Mouse (Mus musculus) heart, postnatal 0 days (tissue): ENCODE measurements around the gene Ppt2. TPM values are rescaled to one million over a fixed set of nuclear protein-coding genes. Genes with fewer than 3 reads are reported as not detected.

Source experiments
- ATAC-seq: fragments of 200-750 bp; cut with Nextera tagmentation; 2 replicates; pipeline ENCODE4 v1.8.0; 2017; ENCODE audit warnings: low read depth, moderate number of reproducible peaks, moderate library complexity; ENCODE audit not compliant: insufficient read depth
- DNase-seq: peaks from one replicate; pipeline ENCODE4 v3.0.0-alpha.2; 2016; ENCODE audit warnings: low spot score
- H3K27ac ChIP-seq: fragments of 300-500 bp; sonication (generic); 2 replicates; pipeline ENCODE4 v1.5.1; 2014; ENCODE audit warnings: low read depth, mild to moderate bottlenecking
- H3K27me3 ChIP-seq: fragments of 300-500 bp; sonication (generic); 2 replicates; pipeline ENCODE4 v1.6.1; 2014; ENCODE audit warnings: low read length, mixed read lengths; ENCODE audit not compliant: control insufficient read depth, insufficient read depth
- H3K36me3 ChIP-seq: fragments of 300-500 bp; sonication (generic); replicated peaks from 2 replicates; pipeline ENCODE4 v1.6.1; 2014; ENCODE audit warnings: low read length, mixed read lengths; ENCODE audit not compliant: control insufficient read depth, insufficient read depth
- H3K4me1 ChIP-seq: fragments of 300-500 bp; sonication (generic); 2 replicates; pipeline ENCODE4 v1.6.1; 2014; ENCODE audit warnings: antibody characterized with exemption; ENCODE audit not compliant: control insufficient read depth, insufficient read depth
- H3K4me2 ChIP-seq: fragments of 300-500 bp; sonication (generic); 2 replicates; pipeline ENCODE4 v1.6.1; 2014; ENCODE audit warnings: low read depth, mild to moderate bottlenecking, low read length, moderate library complexity
- H3K4me3 ChIP-seq: fragments of 300-500 bp; sonication (generic); 2 replicates; pipeline ENCODE4 v1.5.1; 2014; ENCODE audit warnings: low read depth, low read length
- H3K9ac ChIP-seq: fragments of 300-500 bp; sonication (generic); replicated peaks from 2 replicates; pipeline ENCODE4 v1.6.1; 2014; ENCODE audit warnings: low read depth, low read length, mixed read lengths
- H3K9me3 ChIP-seq: fragments of 300-500 bp; sonication (generic); replicated peaks from 2 replicates; pipeline ENCODE4 v1.6.1; 2016; ENCODE audit warnings: low read length; ENCODE audit not compliant: control insufficient read depth
- CTCF ChIP-seq: IDR thresholded peaks from 2 replicates; pipeline ENCODE4 v1.5.1; 2016; ENCODE audit warnings: antibody characterized with exemption, control low read depth, low read depth
- EP300 ChIP-seq: IDR thresholded peaks from 2 replicates; pipeline ENCODE4 v1.6.1; 2016; ENCODE audit warnings: antibody characterized with exemption, low read depth
- WGBS: fragments of 180-500 bp; shearing (Covaris S2); extraction: QIAGEN DNeasy Blood & Tissue Kit; methylation state at CpG from one replicate; pipeline ENCODE4 v1.1.7; 2014; 5-methylcytosine and 5-hydroxymethylcytosine counted together
- polyA plus RNA-seq: library from polyadenylated mRNA; unstranded; fragments of >200 nt; fragmentation: Nextera tagmentation; extraction: Ambion mirVana; gene quantifications from 2 replicates; pipeline ENCODE4 v1.2.1, GENCODE M21; 2015
- total RNA-seq: library from RNA; depleted of rRNA; stranded (reverse); fragments of >200 nt; gene quantifications from 2 replicates; pipeline ENCODE4 v1.2.3, GENCODE M21; 2014; ENCODE audit warnings: low replicate concordance

The Ppt2 gene
- total and polyA plus RNA-seq, 2 experiments from 2014 or later = 25.7 to 37.4 TPM

DNA sequence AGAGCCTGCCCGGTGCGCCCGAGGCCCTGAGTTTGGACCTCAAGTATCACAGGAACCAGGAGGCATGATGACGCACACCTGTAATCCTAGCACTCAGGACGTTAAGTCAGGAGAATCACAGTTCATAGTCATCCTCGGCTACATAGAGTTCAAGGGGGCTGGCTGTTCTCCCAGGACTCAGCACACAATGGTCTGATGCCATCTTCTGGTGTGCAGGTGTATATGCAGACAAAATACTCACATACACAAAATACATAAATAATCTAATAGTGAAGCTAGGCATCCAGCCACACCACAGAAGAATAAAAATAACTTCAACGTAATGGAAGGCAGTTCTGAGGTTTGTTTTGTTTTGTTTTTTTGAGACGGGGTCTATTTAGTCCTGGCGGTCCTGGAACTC is 5.1 kb downstream of the Ppt2 start:
- Histone ChIP-seq H3K9ac (no peak overlapping the region), H3K27me3 (no peaks in the 10 kb centered on the region), H3K27ac (no peak overlapping the region), H3K36me3 (peaks cover 51% of the 10 kb centered on the region), H3K4me2 (no peak overlapping the region), H3K4me1 (peaks cover 6% of the 10 kb centered on the region; the same call in 1 of the 2 replicates), H3K4me3 (no peak overlapping the region), H3K9me3 (no peaks in the 10 kb centered on the region)
- ATAC-seq = no peak
- no peak for DNase-seq
- WGBS = 82% methylated on average over 9 of the region's 9 CpGs
- TF ChIP-seq CTCF (peak; percentile 3; the same call in 1 of the 2 replicates), EP300 (no peak)

- no peak overlapping the region for H3K27ac ChIP-seq
- H3K36me3 ChIP-seq = peaks cover 55% of the 10 kb centered on the region
- ATAC-seq = no peak
- H3K27me3 ChIP-seq = no peaks in the 10 kb centered on the region
- no peak for DNase-seq
- WGBS = 91% methylated on average over 8 of the region's 8 CpGs
- H3K4me1 ChIP-seq = no peaks in the 10 kb centered on the region
- H3K4me3 ChIP-seq = no peak overlapping the region
- TF ChIP-seq CTCF (no peak), EP300 (no peak)
- H3K9me3 ChIP-seq = no peaks in the 10 kb centered on the region
- H3K9ac ChIP-seq = no peak overlapping the region
- no peak overlapping the region for H3K4me2 ChIP-seq
Measured at GRCm38 (mm10) chr17:34621006-34621405, 7.3 kb downstream of the Ppt2 start.

DNA sequence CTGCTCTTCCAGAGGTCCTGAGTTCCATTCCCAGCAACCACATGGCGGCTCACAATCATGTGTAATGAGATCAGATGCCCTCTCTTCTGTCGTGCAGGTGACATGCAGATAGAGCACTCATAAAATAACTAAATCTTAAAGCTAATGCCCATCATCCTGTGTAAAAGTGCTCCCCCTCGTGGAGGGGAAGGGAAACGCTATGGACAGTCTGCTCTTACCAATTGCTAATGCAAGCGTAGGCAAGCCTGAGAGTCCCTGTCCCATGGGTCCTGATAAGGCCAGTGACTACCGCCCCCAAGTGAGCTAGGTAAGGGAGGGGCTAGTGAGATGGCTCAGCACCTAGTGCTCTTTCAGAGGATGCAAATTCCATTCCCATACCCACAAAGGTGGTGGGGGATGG is 9.3 kb downstream of the Ppt2 start:
- ATAC-seq (0 out of 2 replicates have a peak, but pooled peaks have one; percentile 24), DNase-seq (no peak)
- Histone ChIP-seq H3K27ac (no peak overlapping the region), H3K4me1 (no peaks in the 10 kb centered on the region), H3K36me3 (peaks cover 58% of the 10 kb centered on the region), H3K4me3 (no peak overlapping the region), H3K4me2 (no peak overlapping the region), H3K9ac (no peak overlapping the region), H3K27me3 (no peaks in the 10 kb centered on the region), H3K9me3 (no peaks in the 10 kb centered on the region)
- TF ChIP-seq CTCF (peak; percentile 81), EP300 (no peak)
- 20% methylated on average over 6 of the region's 6 CpGs for WGBS

- no peak for TF ChIP-seq EP300
- no peak for TF ChIP-seq CTCF
- ATAC-seq = no peak
- Histone ChIP-seq H3K4me1 (no peaks in the 10 kb centered on the region), H3K36me3 (peaks cover 58% of the 10 kb centered on the region), H3K9me3 (no peaks in the 10 kb centered on the region), H3K27ac (no peak within 1 kb of the TSS), H3K4me3 (no peak within 1 kb of the TSS), H3K9ac (no peak within 1 kb of the TSS), H3K27me3 (no peaks in the 10 kb centered on the region), H3K4me2 (no peak within 1 kb of the TSS)
- 74% methylated on average over 6 of the region's 6 CpGs for WGBS
- no peak for DNase-seq
Measured at GRCm38 (mm10) chr17:34615871-34616270, 12.4 kb downstream of the Ppt2 start, which contains the start of gene Egfl8. Gene Egfl8 (minus strand): TSS chr17:34615971.

- H3K27ac ChIP-seq = no peak overlapping the region
- no peak for ATAC-seq
- H3K9ac ChIP-seq = no peak overlapping the region
- no peak overlapping the region for H3K4me3 ChIP-seq
- no peak overlapping the region for H3K4me2 ChIP-seq
- peaks cover 55% of the 10 kb centered on the region for H3K36me3 ChIP-seq
- H3K9me3 ChIP-seq = no peaks in the 10 kb centered on the region
- DNase-seq = no peak
- H3K27me3 ChIP-seq = no peaks in the 10 kb centered on the region
- no peak for TF ChIP-seq EP300
- TF ChIP-seq CTCF = no peak
- WGBS = 81% methylated on average over 10 of the region's 10 CpGs
- no peaks in the 10 kb centered on the region; the same call in 1 of the 2 replicates for H3K4me1 ChIP-seq
Measured at GRCm38 (mm10) chr17:34613830-34614229, 14.5 kb downstream of the Ppt2 start.

GRCm38 (mm10) chr17:34613054-34613645 is 15.2 kb downstream of the Ppt2 start:
- Histone ChIP-seq H3K9me3 (no peaks in the 10 kb centered on the region), H3K4me3 (no peak overlapping the region), H3K9ac (no peak overlapping the region), H3K4me2 (no peak overlapping the region), H3K36me3 (peaks cover 55% of the 10 kb centered on the region), H3K4me1 (no peaks in the 10 kb centered on the region; the same call in 1 of the 2 replicates), H3K27me3 (no peaks in the 10 kb centered on the region), H3K27ac (no peak overlapping the region)
- WGBS = 82% methylated on average over 11 of the region's 11 CpGs
- ATAC-seq (no peak), DNase-seq (no peak)
- no peak for TF ChIP-seq CTCF
- TF ChIP-seq EP300 = no peak
